Mouse (Mus musculus) neutrophil, adult 5-6 weeks (primary cell): ENCODE measurements around the gene Olfr716. TPM values are rescaled to one million over a fixed set of nuclear protein-coding genes. Genes with fewer than 3 reads are reported as not detected.
"Not testable (repeated sequence)": the region's sequence is repeated elsewhere in the genome, so short reads cannot be mapped to it uniquely, and the experiment has no call there.

Experiments
- ATAC-seq: fragments of 151-379, 151-347 bp; 2 replicates; pipeline ENCODE4 v1.8.0; 2017; ENCODE audit warnings: mild to moderate bottlenecking, moderate TSS enrichment; ENCODE audit not compliant: insufficient number of reproducible peaks, poor library complexity, low FRiP score, severe bottlenecking; ENCODE audit errors: extremely low read depth
- total RNA-seq: library from RNA; stranded (forward); fragments of 200-1000 nt; gene quantifications from 2 replicates; pipeline ENCODE4 v1.2.3, GENCODE M21; 2017

Gene Olfr716
- total RNA-seq = 0.74 TPM in 1 of 2 replicates, not detected in the other

DNA sequence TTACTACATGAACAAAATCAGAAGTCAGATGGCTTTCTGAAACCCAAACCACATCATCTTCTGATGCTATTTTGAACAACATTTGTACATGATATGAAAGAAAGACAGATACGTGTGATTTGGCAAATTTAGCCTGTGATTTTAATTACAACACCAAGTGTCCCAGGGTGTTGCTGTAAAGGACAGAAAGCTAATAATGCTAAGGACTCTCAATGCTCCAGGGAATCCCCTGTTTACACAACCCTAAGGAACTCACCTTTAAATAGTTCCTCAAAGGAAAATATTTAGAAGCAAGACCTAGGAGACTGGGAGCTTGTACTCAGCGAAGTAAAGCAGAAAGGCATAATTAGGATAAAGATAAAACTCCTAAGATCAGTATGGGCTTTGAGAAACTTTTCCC lies at the start of gene Olfr716:
Gene Olfr716, plus strand, starts transcription at position 301 of the 400 bp plus-strand sequence.
- ATAC-seq = not testable (repeated sequence)

DNA sequence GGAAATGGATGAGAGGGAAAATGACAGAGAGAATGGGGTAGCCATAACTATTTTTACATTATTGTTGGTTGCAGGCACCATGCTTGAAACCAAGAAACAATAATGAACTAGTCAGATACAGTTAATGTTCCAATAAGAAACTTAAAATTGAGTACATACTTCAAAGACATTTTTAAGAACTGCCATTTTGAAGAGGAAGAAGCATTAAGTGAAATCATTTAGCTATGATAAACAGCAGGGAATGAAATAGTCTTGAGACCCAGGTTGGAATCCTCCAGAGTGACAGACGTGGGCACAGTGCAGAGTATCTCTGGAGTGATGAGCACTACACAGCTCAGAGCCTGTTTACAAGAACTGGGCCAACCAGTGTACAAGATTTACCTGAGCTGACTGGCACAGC lies 45.2 kb upstream of the Olfr716 start, which contains the start of gene Olfr17:
Gene Olfr17, plus strand, starts transcription at position 301 of the 400 bp plus-strand sequence.
- no peak for ATAC-seq

DNA sequence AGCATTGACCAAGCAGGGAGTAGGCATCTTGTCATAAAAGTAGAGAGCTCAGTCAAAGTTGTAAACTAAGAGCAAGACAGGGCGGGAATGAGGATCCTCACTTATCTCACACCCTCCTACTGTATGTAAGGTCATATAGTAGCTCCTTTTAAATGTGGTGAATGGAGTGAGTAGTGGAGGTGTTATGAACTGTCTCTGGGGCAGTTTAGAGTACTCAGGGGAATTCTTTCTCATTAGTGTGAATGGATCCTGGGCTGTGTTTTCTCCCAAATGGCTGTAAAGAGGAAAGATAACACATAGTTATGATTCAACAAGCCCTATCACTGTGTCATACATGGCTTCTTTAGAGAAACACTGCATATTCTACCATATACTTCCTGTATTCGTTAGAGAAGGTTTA lies 27.9 kb upstream of the Olfr716 start, which contains the start of gene Olfr715b:
Gene Olfr715b, minus strand, starts transcription at position 101 of the 400 bp plus-strand sequence.
- not testable (repeated sequence) for ATAC-seq

DNA sequence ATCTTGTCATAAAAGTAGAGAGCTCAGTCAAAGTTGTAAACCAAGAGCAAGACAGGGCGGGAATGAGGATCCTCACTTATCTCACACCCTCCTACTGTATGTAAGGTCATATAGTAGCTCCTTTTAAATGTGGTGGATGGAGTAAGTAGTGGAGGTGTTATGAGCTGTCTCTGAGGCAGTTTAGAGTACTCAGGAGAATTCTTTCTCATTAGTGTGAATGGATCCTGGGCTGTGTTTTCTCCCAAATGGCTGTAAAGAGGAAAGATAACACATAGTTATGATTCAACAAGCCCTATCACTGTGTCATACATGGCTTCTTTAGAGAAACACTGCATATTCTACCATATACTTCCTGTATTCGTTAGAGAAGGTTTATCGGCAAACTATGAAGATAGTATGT lies 7.1 kb upstream of the Olfr716 start, which contains the start of gene Olfr715:
Gene Olfr715, minus strand, starts transcription at position 101 of the 400 bp plus-strand sequence.
- not testable (repeated sequence) for ATAC-seq

DNA sequence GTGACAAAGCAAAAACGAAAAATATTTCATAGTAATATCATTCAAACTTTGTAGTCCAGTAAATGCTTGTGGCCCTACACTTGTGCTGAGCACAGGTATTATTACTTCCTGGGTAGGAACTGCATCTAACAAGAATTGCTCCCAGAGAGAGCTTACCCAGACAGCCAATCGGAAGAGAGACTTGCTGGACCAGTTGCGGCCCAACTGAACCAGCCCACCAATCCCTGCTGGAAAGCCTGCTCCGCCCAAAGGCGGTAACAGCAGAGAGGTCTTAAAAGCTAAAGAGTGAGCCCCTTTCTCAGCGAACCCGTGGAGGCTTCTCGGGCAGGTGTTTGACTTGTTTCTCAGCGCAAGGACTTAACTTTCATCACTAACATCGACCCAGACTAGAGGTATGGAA lies 28.6 kb downstream of the Olfr716 start, which contains the start of gene Nlrp14:
Gene Nlrp14, plus strand, starts transcription at position 301 of the 400 bp plus-strand sequence.
- no peak for ATAC-seq

DNA sequence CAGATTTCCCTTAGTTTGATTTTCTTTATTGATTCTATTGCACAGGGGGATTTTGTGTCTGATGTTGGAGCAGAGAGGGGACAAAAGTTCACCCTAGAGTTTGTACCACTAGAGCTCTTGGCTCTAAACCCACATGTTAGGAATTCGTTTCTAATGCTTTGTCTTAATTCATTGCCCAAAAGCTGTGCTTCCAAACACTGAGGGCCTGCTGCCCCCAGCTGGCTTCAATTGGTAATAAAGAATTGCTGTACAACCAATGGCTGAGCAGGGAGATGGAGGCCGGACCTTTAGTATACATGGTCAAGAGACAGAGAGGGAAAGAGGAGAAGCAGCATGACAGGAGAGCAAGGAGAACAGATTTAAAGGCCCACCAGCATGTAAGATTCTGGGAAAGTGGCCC lies 42.3 kb downstream of the Olfr716 start:
- no peak for ATAC-seq

Other genes starting within 250 kb of the Olfr716 start
- gene Olfr707, start 237.1 kb upstream of the Olfr716 start, total RNA-seq = not detected in 2 replicates
- gene Olfr1532-ps1, start 230.3 kb upstream of the Olfr716 start, total RNA-seq = not detected in 2 replicates
- gene Olfr709-ps1, start 206.1 kb upstream of the Olfr716 start, total RNA-seq = not detected in 2 replicates
- gene Olfr710, start 190.0 kb upstream of the Olfr716 start, total RNA-seq = not detected in 2 replicates
- gene Olfr6, start 174.4 kb upstream of the Olfr716 start, total RNA-seq = under 0.01 and 0.12 TPM in 2 replicates
- 0.23 TPM in 1 of 2 replicates, not detected in the other for gene Olfr711, start 162.9 kb upstream of the Olfr716 start, total RNA-seq
- not detected in 2 replicates for gene Olfr2, start 132.3 kb upstream of the Olfr716 start, total RNA-seq
- 0.23 TPM in 1 of 2 replicates, not detected in the other for gene Olfr713, start 107.2 kb upstream of the Olfr716 start, total RNA-seq
- 0.12 TPM in 1 of 2 replicates, not detected in the other for gene Olfr714, start 67.3 kb upstream of the Olfr716 start, total RNA-seq
- gene Olfr17, start 45.1 kb upstream of the Olfr716 start, total RNA-seq = not detected in 2 replicates
- not detected in 2 replicates for gene Olfr715b, start 28.0 kb upstream of the Olfr716 start, total RNA-seq
- not detected in 2 replicates for gene Olfr715, start 7.2 kb upstream of the Olfr716 start, total RNA-seq
- not detected in 2 replicates for gene Nlrp14, start 28.7 kb downstream of the Olfr716 start, total RNA-seq
- gene Rbmxl2, start 71.1 kb downstream of the Olfr716 start, total RNA-seq = not detected in 2 replicates
- not detected in 2 replicates for gene Syt9, start 232.4 kb downstream of the Olfr716 start, total RNA-seq